Mouse (Mus musculus): ENCODE measurements around the gene Pde1b.

Pde1b gene

DNA sequence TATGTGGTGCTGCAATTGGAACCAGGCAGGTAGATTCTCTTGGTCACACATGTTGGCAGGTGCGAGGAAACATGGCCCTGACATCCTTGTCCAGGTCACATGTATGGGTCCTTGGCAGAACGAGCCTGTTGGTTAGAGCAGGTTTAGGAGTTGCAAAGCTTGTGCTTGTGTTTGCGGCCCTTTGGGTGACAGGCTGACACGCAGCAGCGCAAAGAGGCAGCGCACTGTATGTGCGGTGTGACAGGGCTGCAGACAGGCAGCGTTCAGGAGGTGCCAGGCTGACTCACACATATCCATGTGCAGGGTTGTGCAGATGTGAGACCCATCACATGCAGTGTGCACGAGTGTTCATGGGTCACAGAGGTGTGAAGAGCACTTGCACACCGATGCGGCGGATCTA, 826 bp downstream of the Pde1b start:
- DNase-seq (ENCODE audit: low spot score in 2 of 2) = no peak

GRCm38 (mm10) chr15:103509317-103509716, 6.5 kb downstream of the Pde1b start:
- no peak for DNase-seq (ENCODE audit: low spot score in 2 of 2)

GRCm38 (mm10) chr15:103511652-103512051, 8.8 kb downstream of the Pde1b start:
- DNase-seq (ENCODE audit: low spot score in 2 of 2) = no peak

- no peak for DNase-seq (ENCODE audit: low spot score in 2 of 2)
These were observed 10.8 kb downstream of the Pde1b start for GRCm38 (mm10) chr15:103513621-103514031.

GRCm38 (mm10) chr15:103514119-103514518, 11.3 kb downstream of the Pde1b start:
- peak; percentile 19 to 74 for DNase-seq (ENCODE audit: low spot score in 2 of 2)

DNA sequence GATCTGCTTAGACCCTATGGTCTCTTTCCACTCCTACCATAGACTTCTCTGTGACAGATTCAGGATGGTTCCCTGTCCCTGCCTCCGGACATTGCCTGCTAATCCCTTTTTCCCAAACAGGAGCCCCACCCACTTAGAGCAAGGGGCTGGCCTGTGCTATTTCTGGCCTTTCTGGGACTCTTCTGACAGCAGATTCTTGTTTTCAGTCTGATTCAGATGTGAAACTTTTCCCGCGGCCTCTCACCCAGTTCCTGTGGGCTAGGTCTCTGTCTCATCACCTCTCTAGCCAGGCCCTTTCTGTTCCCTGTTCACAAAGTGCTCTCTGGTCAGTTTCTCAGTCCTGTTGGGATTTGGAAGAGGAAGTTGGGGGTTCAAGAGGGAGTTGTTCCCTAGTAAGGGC, 12.1 kb downstream of the Pde1b start:
- DNase-seq (ENCODE audit: low spot score in 2 of 2) = peak; percentile 15 to 33

DNA sequence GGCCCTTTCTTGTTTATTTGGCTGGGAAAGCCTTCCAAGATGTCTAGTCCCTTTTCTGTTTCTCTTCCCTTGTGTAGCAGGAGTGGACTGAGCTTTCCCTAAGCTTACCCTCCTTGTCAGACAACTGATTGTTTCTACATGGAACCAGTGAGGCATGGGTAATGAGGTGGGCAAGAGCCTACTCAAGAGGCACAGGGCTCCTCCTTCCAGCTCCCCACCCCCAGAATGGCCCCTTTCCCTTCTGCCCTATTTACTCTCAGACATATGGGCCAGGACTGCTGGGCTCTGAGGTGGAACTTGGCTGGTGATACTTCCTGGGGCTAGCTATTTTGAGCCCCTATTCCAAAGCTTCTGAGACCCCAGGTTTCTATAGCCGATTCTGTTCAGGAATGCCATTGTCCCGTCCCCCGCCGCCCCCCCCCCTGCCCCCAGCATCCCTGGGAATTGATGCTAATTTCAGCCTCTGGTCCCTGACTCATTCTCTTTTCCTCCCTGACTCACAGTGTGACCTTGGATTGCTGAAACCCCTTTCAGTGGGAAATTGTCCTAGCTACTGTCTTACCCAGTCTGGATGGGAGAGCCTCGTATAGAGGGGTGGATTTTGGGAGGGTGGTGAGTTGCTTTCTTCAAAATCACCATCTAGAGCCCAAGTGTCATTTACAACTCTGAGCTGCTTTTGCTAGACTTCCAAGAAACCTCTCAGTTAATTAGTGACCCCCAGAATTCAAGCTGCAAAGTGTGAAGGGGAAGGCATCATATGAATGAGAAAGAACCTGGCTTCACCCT, 16.0 kb downstream of the Pde1b start:
- no peak for DNase-seq (ENCODE audit: low spot score in 2 of 2)

GRCm38 (mm10) chr15:103519386-103520378, 16.8 kb downstream of the Pde1b start:
- no peak for DNase-seq (ENCODE audit: low spot score in 2 of 2)

- no peak for DNase-seq (ENCODE audit: low spot score in 2 of 2)
These were observed 19.7 kb downstream of the Pde1b start for GRCm38 (mm10) chr15:103522458-103523099.

GRCm38 (mm10) chr15:103523156-103523555, 20.3 kb downstream of the Pde1b start:
- no peak for DNase-seq (ENCODE audit: low spot score in 2 of 2)

GRCm38 (mm10) chr15:103530372-103530771, 27.5 kb downstream of the Pde1b start:
- DNase-seq (ENCODE audit: low spot score in 2 of 2) = peak; percentile 20 to 27

- DNase-seq (ENCODE audit: low spot score in 2 of 2) = no peak
These were observed 31.3 kb downstream of the Pde1b start for GRCm38 (mm10) chr15:103534054-103534620.

GRCm38 (mm10) chr15:103535030-103535429, 32.2 kb downstream of the Pde1b start:
- no peak for DNase-seq (ENCODE audit: low spot score in 2 of 2)

- no peak for DNase-seq (ENCODE audit: low spot score in 2 of 2)
These were observed 33.0 kb downstream of the Pde1b start for GRCm38 (mm10) chr15:103535786-103536185.

DNA sequence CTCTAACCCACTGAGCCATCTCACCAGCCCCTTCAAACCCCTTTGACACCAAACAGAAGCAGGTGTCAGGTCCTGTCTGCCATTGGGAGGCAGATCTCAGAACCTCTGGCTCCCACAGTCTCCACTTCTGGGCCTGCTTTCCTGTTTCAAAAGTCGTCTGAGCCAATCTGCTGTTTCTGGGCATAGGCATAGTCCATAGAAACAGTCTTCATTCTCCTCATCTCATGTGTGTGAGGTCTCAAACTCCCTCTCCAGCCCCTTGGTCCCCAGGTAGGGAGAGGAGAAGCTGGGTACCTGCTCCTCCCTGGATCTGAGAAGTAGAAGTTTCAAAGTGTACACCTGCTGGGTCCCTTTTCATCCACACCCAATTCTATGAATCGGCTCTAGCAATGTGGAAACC, 33.6 kb downstream of the Pde1b start:
- no peak for DNase-seq (ENCODE audit: low spot score in 2 of 2)

- no peak for DNase-seq (ENCODE audit: low spot score in 2 of 2)
These were observed 34.4 kb downstream of the Pde1b start for GRCm38 (mm10) chr15:103537011-103537821.

- peak in 1 of 2 experiments; percentile 53 for DNase-seq (ENCODE audit: low spot score in 2 of 2)
These were observed 35.0 kb downstream of the Pde1b start, which contains the start of gene Ppp1r1a for GRCm38 (mm10) chr15:103537822-103538213. Ppp1r1a (minus strand) TSS chr15:103538003.

- no peak for DNase-seq (ENCODE audit: low spot score in 2 of 2)
These were observed 36.4 kb downstream of the Pde1b start for GRCm38 (mm10) chr15:103539259-103539658.

GRCm38 (mm10) chr15:103540646-103541045, 37.8 kb downstream of the Pde1b start:
- DNase-seq (ENCODE audit: low spot score in 2 of 2) = no peak

DNA sequence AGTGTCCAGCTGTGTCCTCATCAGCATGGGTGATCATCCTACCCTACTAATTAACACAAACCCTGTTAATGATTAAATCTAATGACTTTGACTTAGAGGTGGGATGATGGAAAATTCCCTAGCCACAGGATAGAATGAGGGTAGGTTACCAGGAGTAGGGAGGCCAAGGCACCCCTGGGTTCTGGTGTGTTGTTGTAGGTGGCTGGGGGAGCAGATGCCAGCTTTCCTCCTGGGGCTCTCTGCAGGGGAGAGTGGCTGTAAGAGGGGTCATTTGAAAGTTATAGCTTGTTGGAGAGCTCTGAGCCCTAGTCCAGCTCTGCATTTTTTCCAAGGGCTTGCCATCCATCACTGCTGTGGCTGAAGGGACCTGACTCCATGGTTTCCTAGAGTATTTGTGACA, 39.7 kb downstream of the Pde1b start:
- DNase-seq (ENCODE audit: low spot score in 2 of 2) = no peak

GRCm38 (mm10) chr15:103547983-103548382, 45.1 kb downstream of the Pde1b start:
- DNase-seq (ENCODE audit: low spot score in 2 of 2) = no peak
